Mouse (Mus musculus) heart, embryonic 15.5 days (tissue): ENCODE measurements around the gene Ticam1. TPM values are rescaled to one million over a fixed set of nuclear protein-coding genes. Genes with fewer than 3 reads are reported as not detected.
A peak's percentile ranks its signal among the peaks of the same experiment; 100 is the strongest.

Experiments
- ATAC-seq: fragments of 200-750 bp; cut with Nextera tagmentation; replicated peaks from 2 replicates; pipeline ENCODE4 v1.8.0; 2017; ENCODE audit warnings: low read depth, moderate TSS enrichment; ENCODE audit not compliant: insufficient number of reproducible peaks, insufficient read depth, low FRiP score
- H3K27ac ChIP-seq: fragments of 300-500 bp; sonication (generic); 2 replicates; pipeline ENCODE4 v1.5.1; 2015; ENCODE audit warnings: mild to moderate bottlenecking, inconsistent platforms
- H3K27me3 ChIP-seq: fragments of 300-500 bp; sonication (generic); 2 replicates; pipeline ENCODE4 v1.6.1; 2015; ENCODE audit warnings: inconsistent platforms
- H3K36me3 ChIP-seq: fragments of 300-500 bp; sonication (generic); 2 replicates; pipeline ENCODE4 v1.6.1; 2015; ENCODE audit warnings: mild to moderate bottlenecking, inconsistent platforms
- H3K4me1 ChIP-seq: fragments of 300-500 bp; sonication (generic); replicated peaks from 2 replicates; pipeline ENCODE4 v1.6.1; 2015; ENCODE audit warnings: inconsistent platforms
- H3K4me2 ChIP-seq: fragments of 300-500 bp; sonication (generic); 2 replicates; pipeline ENCODE4 v1.6.1; 2015; ENCODE audit warnings: inconsistent platforms, mild to moderate bottlenecking, moderate library complexity
- H3K4me3 ChIP-seq: fragments of 300-500 bp; sonication (generic); 2 replicates; pipeline ENCODE4 v1.5.1; 2015; ENCODE audit warnings: mild to moderate bottlenecking, inconsistent platforms
- H3K9ac ChIP-seq: fragments of 300-500 bp; sonication (generic); 2 replicates; pipeline ENCODE4 v1.6.1; 2015; ENCODE audit warnings: mild to moderate bottlenecking, inconsistent platforms
- H3K9me3 ChIP-seq: fragments of 300-500 bp; sonication (generic); replicated peaks from 2 replicates; pipeline ENCODE4 v1.6.1; 2016; ENCODE audit warnings: inconsistent platforms
- WGBS: fragments of 180-500 bp; shearing (Covaris S2); methylation state at CpG from one replicate; pipeline ENCODE4 v1.1.7; 2015; ENCODE audit warnings: mixed read lengths; 5-methylcytosine and 5-hydroxymethylcytosine counted together
- polyA plus RNA-seq: library from polyadenylated mRNA; unstranded; fragments of >200 nt; fragmentation: Nextera tagmentation; extraction: Ambion mirVana; gene quantifications from 2 replicates; pipeline ENCODE4 v1.2.1, GENCODE M21; 2015

Gene Ticam1
- polyA plus RNA-seq, 1 experiment from 2014 or later = 6.9 TPM

DNA sequence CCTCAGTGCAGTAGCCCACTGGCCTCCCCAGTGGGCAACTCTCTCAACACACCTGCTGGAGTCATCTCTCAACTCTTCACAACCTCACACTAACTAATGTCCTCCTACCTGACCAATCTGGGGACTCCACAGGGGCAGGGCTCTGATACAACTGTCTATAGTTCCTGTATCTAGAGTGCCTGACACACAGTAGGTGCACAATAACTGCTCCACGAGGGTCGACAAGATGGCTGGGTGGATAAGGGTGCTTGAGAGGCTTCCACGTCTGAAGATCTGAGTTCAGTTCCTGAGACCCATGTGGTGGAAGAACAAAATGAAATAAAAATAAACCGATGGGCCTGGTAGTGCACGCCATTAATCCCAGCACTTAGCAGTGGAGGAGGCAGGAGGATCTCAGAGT lies 2.6 kb downstream of the Ticam1 start:
- Histone ChIP-seq H3K27ac (no peak overlapping the region), H3K9ac (no peak overlapping the region), H3K4me2 (0 out of 2 replicates have a peak overlapping the region, but pooled peaks have one; percentile 13), H3K36me3 (peaks cover 27% of the 10 kb centered on the region), H3K4me1 (peaks cover 33% of the 10 kb centered on the region), H3K27me3 (no peaks in the 10 kb centered on the region), H3K4me3 (no peak overlapping the region), H3K9me3 (no peaks in the 10 kb centered on the region)
- 80% methylated on average over 5 of the region's 5 CpGs for WGBS
- ATAC-seq = no peak

DNA sequence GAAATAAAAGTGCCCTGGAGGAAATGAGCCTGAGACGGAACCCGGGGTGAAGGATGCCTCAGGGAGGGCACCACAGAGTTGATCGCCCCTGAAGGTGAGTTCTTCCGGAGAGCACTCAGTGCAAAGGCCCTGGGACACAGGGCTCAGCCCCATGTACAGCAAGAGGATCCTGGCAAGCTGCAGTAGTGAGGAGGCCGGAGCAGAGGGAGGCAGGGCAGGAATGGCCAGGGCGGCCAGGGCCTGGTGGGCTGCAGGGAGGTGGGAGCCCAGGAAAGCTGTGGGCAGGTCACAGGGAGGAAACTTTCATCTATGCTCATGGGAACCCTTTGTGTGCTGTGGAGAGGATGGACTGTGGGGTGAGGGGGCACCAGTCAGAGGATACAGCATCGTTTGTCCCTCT lies 3.1 kb downstream of the Ticam1 start:
- H3K9me3 ChIP-seq = no peaks in the 10 kb centered on the region
- H3K4me3 ChIP-seq = no peak overlapping the region
- no peak overlapping the region for H3K4me2 ChIP-seq
- H3K36me3 ChIP-seq = peaks cover 25% of the 10 kb centered on the region
- H3K4me1 ChIP-seq = peaks cover 33% of the 10 kb centered on the region
- H3K9ac ChIP-seq = no peak overlapping the region
- no peak overlapping the region for H3K27ac ChIP-seq
- WGBS = 68% methylated on average over 7 of the region's 7 CpGs
- no peak for ATAC-seq
- no peaks in the 10 kb centered on the region for H3K27me3 ChIP-seq

DNA sequence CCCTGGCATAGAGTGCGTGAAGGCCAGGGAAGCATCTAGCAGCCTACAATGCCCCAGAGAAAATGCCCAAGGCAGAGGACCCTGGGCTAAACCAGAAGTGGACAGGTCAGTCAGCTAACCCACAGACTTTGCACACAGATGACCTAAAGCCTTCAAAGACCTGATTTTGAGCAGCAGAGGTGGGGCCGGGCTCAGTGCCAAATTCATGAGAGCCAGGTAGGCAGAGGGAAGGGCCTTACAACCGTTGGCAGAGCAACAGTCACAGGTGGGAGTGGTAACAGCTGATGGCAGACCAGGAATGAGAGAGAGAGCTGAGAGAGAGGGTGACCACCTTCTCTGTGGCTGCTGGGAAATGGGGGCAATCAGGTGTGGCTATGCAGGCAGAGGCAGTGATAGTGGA lies 3.9 kb downstream of the Ticam1 start:
- peaks cover 27% of the 10 kb centered on the region for H3K4me1 ChIP-seq
- H3K27ac ChIP-seq = peak overlapping the region; percentile 5; the same call in 1 of the 2 replicates
- WGBS = 73% methylated on average over 3 of the region's 3 CpGs
- no peaks in the 10 kb centered on the region for H3K9me3 ChIP-seq
- ATAC-seq = no peak
- H3K4me2 ChIP-seq = no peak overlapping the region
- no peaks in the 10 kb centered on the region for H3K27me3 ChIP-seq
- H3K9ac ChIP-seq = no peak overlapping the region
- H3K4me3 ChIP-seq = no peak overlapping the region
- peaks cover 25% of the 10 kb centered on the region for H3K36me3 ChIP-seq

DNA sequence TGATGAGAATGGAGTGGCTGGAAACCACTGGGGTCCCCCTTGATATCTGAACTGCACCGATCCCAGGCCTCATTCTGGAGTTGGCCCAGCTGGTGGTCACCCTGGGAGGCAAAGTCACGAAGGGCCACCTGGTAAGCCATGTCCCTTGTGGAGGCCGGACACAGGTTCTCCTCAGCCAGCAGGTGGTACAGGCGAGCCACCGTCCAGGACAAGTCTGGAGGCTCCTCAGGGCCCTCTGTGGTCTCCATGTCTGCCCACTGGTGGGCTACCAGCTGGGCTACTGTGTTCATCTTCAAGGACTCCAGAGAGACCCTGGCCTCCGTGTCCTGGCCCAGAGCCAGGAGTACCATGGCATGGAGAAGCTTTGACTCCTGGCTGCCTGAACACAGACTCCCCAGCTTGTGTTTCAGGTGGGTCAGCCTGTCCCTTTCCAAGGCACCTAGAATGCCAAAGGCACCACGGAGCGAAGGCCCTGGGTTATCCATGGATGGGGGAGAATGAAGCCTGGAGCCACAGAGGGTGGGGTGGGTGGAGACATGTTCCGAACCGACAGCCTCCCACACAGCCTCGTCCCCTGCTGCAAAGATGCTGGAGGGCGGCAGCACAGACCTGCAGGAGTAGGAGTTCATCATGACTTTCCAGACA lies 4.9 kb downstream of the Ticam1 start:
- no peaks in the 10 kb centered on the region for H3K9me3 ChIP-seq
- 87% methylated on average over 12 of the region's 12 CpGs for WGBS
- peaks cover 21% of the 10 kb centered on the region for H3K4me1 ChIP-seq
- H3K4me2 ChIP-seq = no peak overlapping the region
- no peak overlapping the region for H3K9ac ChIP-seq
- H3K4me3 ChIP-seq = no peak overlapping the region
- no peak for ATAC-seq
- peaks cover 25% of the 10 kb centered on the region for H3K36me3 ChIP-seq
- H3K27me3 ChIP-seq = no peaks in the 10 kb centered on the region
- no peak overlapping the region for H3K27ac ChIP-seq

DNA sequence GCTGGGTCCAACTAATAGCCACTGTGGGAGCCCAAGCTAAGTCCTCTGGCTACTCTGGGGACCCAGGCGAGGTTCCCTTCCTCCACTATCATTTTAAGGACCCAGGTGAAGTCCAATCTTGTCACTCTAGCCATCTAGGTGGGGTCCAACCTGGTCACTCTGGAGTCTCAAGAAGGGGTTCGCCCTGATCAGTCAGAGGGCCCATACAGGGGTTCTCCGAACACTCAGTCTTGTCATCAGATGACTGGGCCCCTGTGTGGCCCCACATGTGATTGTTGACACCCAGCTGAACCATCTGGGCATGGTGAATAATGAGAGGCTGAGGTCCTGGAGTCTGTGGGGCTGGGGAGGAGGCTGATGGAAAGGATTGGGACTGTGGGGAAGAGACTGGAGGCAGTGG lies 6.8 kb downstream of the Ticam1 start:
- Histone ChIP-seq H3K9me3 (no peaks in the 10 kb centered on the region), H3K27me3 (no peaks in the 10 kb centered on the region), H3K9ac (no peak overlapping the region), H3K27ac (peak overlapping the region; percentile 87), H3K4me1 (peaks cover 26% of the 10 kb centered on the region), H3K4me2 (peak overlapping the region; percentile 69), H3K36me3 (peaks cover 25% of the 10 kb centered on the region), H3K4me3 (no peak overlapping the region)
- WGBS = 78% methylated on average over 3 of the region's 3 CpGs
- ATAC-seq = no peak

DNA sequence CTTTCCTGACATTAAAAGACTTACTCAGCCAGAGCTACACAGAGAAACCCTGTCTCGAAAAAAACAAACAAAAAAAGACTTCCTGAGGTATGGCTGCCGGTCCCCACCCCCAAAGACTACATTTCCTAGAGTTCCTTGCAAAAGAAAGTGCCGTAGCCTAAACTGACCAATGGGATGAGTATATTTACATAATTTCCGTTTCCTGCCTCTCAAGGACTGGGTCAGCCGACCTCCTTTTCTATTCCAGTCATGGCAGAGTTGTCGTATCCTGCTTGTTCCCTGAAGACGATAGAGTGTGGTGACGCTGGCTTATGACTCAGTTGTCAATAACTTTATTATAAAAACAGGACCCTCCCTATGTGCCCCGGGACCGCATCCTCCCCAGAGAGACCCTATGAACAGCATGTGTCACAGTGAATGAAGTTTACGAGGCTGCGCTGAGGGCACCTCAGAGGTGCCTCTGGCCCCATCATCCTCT lies 7.4 kb downstream of the Ticam1 start:
- H3K27ac ChIP-seq = peak overlapping the region; percentile 87
- ATAC-seq = peak; percentile 82
- WGBS = 19% methylated on average over 12 of the region's 12 CpGs

DNA sequence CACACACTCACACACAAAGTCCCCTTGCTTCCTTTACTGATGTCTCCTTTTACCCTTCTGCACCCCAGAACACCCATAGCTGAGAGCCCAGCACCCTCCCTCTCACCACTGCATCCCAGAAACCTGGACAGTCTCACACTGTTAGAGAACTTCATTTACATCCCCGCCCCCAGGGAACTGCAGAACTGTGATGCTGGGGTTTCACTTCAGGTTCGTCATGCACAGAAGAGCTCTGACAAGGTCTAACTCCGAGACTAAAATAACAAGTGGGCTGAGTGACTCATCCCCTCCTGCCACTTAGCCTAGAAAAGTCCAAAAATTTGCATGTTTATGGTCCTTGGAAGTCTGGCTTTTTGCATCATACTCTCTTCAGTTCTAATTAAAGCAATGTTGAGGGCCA lies 10.3 kb downstream of the Ticam1 start:
- Histone ChIP-seq H3K4me2 (no peak overlapping the region), H3K4me3 (no peak overlapping the region), H3K27me3 (no peaks in the 10 kb centered on the region), H3K4me1 (peaks cover 36% of the 10 kb centered on the region), H3K36me3 (peaks cover 19% of the 10 kb centered on the region), H3K9me3 (no peaks in the 10 kb centered on the region), H3K9ac (no peak overlapping the region; the same call in 1 of the 2 replicates), H3K27ac (no peak overlapping the region)
- ATAC-seq = no peak
- 37% methylated on average over 3 of the region's 3 CpGs for WGBS

More for the DNA sequence above, 7.4 kb downstream of the Ticam1 start:
- no peaks in the 10 kb centered on the region for H3K27me3 ChIP-seq
- H3K4me1 ChIP-seq = peaks cover 22% of the 10 kb centered on the region
- H3K4me2 ChIP-seq = peak overlapping the region; percentile 69
- H3K36me3 ChIP-seq = peaks cover 24% of the 10 kb centered on the region
- H3K4me3 ChIP-seq = peak overlapping the region; percentile 47
- H3K9ac ChIP-seq = peak overlapping the region; percentile 40
- H3K9me3 ChIP-seq = no peaks in the 10 kb centered on the region

DNA sequence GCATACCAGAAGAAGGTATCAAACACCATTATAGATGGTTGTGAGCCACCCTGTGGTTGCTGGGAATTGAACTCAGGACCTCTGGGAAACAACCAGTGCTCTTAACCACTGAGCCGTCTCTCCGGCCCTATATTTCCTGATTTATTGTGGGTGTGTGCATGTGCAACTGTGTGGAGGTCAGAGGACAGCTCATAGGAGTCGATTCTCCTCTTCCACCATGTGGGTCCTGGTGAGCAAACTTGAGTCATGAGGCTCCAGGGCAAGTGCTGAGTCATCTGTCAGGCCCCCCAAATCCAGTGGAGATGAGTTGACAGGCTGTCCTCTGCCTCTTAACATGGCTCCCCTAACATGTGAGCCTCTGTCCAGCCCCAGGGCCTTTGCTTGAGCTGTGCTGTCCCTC lies 10.7 kb downstream of the Ticam1 start:
- Histone ChIP-seq H3K4me1 (peaks cover 40% of the 10 kb centered on the region), H3K9me3 (no peaks in the 10 kb centered on the region), H3K4me2 (no peak overlapping the region), H3K27ac (no peak overlapping the region), H3K4me3 (no peak overlapping the region), H3K9ac (no peak overlapping the region), H3K36me3 (peaks cover 18% of the 10 kb centered on the region), H3K27me3 (no peaks in the 10 kb centered on the region)
- no peak for ATAC-seq
- 84% methylated on average over 3 of the region's 3 CpGs for WGBS

DNA sequence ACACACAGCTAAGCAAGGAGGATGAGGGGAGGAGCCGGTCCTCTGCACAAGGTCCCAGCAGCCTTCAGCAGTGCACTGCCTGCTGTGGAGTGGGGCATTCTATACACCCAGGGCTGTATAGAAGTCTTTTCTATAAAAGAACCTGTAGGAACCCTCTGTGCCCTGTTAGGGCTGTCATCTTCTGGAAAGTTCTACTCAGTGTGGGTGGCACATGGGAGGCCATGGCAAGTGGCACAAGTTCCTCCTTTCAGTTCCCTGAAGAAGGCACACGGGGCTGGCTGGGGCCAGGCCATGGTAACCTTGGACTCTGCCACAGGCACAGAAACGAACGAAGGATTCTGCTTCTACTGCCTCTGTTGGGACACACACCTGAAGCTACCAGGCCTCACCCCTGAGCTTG lies 11.6 kb downstream of the Ticam1 start:
- H3K4me3 ChIP-seq = no peak overlapping the region
- H3K9ac ChIP-seq = no peak overlapping the region
- ATAC-seq = no peak
- no peak overlapping the region for H3K4me2 ChIP-seq
- peaks cover 18% of the 10 kb centered on the region for H3K36me3 ChIP-seq
- WGBS = 90% methylated on average over 4 of the region's 4 CpGs
- H3K27ac ChIP-seq = no peak overlapping the region
- H3K9me3 ChIP-seq = no peaks in the 10 kb centered on the region
- peaks cover 48% of the 10 kb centered on the region for H3K4me1 ChIP-seq
- H3K27me3 ChIP-seq = no peaks in the 10 kb centered on the region

DNA sequence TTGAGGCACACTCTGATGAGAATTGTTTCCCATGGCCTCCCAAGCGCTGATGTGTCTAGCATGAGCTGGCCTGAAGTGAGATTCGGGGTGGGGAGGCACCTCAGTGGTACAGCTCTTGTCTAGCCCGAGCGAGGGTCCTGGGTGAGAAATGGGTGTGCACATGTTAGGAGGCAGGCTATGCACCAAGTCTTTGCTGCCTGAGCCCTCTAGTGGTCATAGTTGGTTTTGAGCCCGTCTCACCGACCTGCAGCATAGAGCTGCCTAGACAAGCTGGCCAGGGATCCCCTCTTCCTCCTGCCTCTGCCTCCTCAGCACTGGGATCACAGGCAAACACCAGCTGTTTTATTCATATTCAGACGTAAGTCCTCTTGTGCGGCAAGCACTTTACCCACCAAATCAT lies 12.6 kb downstream of the Ticam1 start:
- H3K4me3 ChIP-seq = no peak overlapping the region
- peak overlapping the region; percentile 34; the same call in 1 of the 2 replicates for H3K27ac ChIP-seq
- H3K36me3 ChIP-seq = peaks cover 25% of the 10 kb centered on the region
- no peaks in the 10 kb centered on the region for H3K27me3 ChIP-seq
- ATAC-seq = 0 out of 2 replicates have a peak, but pooled peaks have one; percentile 24
- 24% methylated on average over 8 of the region's 8 CpGs for WGBS
- no peak overlapping the region for H3K9ac ChIP-seq
- no peaks in the 10 kb centered on the region for H3K9me3 ChIP-seq
- no peak overlapping the region for H3K4me2 ChIP-seq
- H3K4me1 ChIP-seq = peaks cover 53% of the 10 kb centered on the region

DNA sequence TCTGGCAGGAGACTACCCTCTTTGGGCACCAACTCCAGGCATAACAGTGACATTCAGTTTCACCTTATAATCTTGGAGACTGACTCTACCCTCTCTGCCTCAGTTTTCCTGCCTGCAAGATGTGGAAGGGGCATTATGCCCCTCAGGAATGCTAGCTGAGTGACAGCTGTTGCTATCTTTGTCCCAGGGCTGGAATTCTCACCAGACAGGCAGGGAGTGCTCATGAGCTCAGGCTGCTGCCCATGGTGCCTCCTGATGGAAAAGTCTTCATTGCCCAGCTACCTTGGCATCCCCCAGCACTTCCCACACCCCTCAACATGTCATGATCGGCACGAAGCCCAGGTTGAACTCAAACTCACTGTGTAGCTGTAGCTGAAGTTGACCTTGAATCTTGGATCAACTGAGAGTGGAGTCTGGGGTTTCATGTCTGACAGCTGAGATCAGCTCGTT lies 13.9 kb downstream of the Ticam1 start:
- Histone ChIP-seq H3K9me3 (no peaks in the 10 kb centered on the region), H3K4me3 (no peak overlapping the region), H3K4me2 (peak overlapping the region; percentile 31), H3K27me3 (no peaks in the 10 kb centered on the region), H3K36me3 (peaks cover 30% of the 10 kb centered on the region), H3K4me1 (peaks cover 67% of the 10 kb centered on the region), H3K27ac (peak overlapping the region; percentile 85), H3K9ac (no peak overlapping the region)
- WGBS = 58% methylated on average over 3 of the region's 3 CpGs
- peak; percentile 41; the same call in 1 of the 2 replicates for ATAC-seq

DNA sequence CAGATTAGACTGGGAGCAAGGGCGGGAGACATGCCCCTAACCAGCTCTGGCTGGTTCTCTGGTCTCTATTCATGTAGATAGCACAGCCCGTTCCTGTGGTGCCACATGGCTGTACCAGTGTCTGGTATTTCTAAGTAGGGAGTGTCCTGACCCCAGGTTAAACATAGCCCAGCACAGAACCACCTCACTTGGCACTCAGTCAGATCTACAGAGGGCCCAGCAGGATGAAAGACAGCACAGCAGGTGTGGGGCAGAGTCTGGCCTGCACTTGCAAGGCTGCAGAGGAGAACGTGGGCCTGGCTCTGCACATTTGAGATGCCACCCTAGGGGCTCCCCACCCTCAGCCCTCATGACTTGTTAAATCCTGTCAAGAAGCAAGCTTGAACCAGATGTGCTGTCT lies 15.4 kb downstream of the Ticam1 start:
- peak overlapping the region; percentile 85 for H3K27ac ChIP-seq
- 43% methylated on average over 3 of the region's 3 CpGs for WGBS
- peaks cover 30% of the 10 kb centered on the region for H3K36me3 ChIP-seq

More for the DNA sequence above, 15.4 kb downstream of the Ticam1 start:
- Histone ChIP-seq H3K4me1 (peaks cover 69% of the 10 kb centered on the region), H3K9me3 (no peaks in the 10 kb centered on the region), H3K9ac (peak overlapping the region; percentile 41; the same call in 1 of the 2 replicates), H3K4me3 (0 out of 2 replicates have a peak overlapping the region, but pooled peaks have one; percentile 7), H3K4me2 (peak overlapping the region; percentile 94), H3K27me3 (no peaks in the 10 kb centered on the region)
- 0 out of 2 replicates have a peak, but pooled peaks have one; percentile 24 for ATAC-seq
